Mouse (Mus musculus) kidney, postnatal 36 days (tissue): ENCODE results near the gene Nkain1.

Experiments
- DNase-seq, 2 experiments: peaks; one replicate each; pipeline ENCODE4 v3.0.0; 2021 to 2022; ENCODE audit warnings: mixed read lengths in 2 of 2

Gene Nkain1

DNA sequence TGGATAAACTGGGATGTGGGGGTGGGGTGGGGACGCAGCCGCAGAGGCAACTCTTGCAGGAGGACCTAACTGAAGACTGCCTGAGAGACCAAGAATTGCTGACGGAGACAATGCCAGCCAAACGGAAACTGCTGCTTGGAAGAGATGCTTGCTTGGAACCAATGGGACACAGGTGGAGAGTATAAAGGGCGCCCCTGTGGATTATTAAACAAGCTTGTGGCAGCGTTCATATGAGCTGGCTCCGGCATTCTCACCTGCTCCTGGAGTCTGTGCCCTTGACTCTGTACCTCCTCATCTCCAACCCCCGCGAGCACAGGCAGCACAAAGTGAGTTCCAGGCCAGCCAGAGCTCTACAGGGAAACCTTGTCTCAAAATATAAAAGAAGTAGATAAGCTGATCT lies 23.5 kb downstream of the Nkain1 start:
- DNase-seq, result peak; percentile 78 to 91

- DNase-seq, result no peak
These were observed 24.8 kb downstream of the Nkain1 start for GRCm38 (mm10) chr4:130549189-130549588.

GRCm38 (mm10) chr4:130546798-130547562 lies 27.0 kb downstream of the Nkain1 start:
- no peak for DNase-seq

DNA sequence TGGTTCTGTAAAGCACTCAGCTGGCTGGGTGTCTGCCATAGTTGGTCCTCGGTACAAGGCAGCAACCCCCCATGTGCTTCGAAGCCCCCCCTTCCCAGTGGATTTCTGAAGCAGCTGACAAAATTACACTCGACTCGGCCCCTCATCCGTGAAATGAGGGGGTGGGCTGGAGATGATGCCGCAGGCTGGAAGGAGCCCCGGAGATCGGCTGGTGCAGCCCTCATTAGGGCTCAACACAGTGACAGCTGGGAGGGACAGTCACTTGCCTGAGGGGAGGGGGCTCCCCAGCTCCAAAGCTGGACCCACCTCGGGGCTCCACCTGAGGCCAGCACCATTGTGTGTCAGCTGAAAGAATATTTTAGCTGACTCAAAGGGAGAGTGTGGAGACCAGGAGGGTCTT lies 29.6 kb downstream of the Nkain1 start:
- DNase-seq, result no peak

DNA sequence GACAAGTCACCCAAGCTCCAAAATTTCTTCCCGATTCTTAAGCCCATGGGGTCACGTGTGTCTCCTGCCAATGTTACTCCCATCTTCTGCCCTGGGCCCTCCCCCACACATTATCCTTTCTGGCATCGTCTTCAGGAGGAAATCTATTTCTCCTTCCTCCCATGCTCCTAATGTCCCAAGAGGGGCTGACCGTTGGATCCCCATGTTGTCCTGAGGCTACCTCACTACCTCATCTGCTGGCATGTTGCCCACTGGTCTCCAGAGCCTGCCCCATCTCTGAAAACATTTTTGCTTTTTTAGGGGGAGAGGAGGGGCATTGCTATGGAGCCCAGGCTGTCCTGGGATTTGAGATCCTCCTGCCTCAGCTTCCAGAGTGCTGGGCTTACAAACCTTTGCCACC lies 30.9 kb downstream of the Nkain1 start:
- DNase-seq, result no peak

- no peak for DNase-seq
These were observed 33.1 kb downstream of the Nkain1 start for GRCm38 (mm10) chr4:130540831-130541230.

DNA sequence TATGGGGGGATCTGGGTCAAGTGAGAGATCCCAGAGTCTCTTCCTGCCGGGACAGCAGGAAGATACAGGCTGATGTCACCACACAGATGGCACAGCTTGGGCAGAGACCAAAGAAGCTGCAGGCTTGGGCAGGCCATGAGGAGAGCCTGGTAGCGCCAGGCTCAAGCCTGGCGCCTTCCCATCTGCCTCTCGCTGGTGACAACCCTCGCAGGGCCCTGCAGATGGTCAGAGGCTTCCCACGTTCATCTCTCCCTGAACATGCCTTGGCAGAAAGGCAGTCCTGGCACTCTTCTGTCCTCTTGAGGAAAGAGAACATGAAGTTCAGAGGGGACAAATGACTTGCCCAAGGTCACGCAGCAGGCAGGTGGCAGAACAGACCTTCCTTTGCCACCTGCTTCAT lies 34.3 kb downstream of the Nkain1 start:
- DNase-seq, result no peak

DNA sequence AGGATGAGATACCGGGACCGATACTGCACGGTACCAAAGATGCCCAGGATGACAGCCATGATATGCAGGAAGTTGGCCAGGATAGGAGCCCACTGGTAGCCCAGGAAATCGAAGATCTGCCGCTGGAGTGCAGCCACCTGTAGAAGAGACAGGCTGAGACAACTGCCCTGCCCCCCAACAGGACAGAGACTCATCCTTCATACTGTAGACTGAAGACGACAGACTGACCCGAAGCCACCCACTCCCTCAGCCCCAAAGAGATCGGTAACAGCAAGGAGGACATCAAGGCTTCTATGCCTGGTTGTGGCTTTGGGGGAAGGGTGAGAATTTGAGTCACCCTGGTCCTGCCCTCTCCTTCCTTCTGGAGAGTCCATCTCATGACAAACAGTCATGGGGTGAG lies 34.9 kb downstream of the Nkain1 start:
- DNase-seq, result no peak

GRCm38 (mm10) chr4:130537371-130537770 lies 36.6 kb downstream of the Nkain1 start:
- DNase-seq, result no peak

GRCm38 (mm10) chr4:130535789-130536188 lies 38.2 kb downstream of the Nkain1 start:
- no peak for DNase-seq

DNA sequence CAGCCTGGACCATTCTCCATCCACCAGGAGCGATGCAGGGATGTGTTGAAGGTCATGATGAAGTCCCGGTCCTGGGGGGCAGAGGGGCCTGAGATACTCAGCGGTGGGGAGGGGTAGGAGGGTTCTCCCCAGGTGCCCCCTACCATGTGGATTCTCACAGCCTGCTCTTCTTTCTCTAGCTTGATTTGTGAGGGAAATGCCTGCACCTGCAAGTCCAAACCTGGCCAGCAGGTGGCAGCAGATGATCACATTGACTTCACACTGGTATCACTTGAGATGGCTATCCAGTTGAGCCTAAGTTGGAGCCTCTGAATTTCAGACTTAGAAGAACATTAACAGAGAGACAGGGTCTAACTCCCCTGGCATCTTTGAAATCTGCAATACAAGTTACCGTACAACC lies 40.0 kb downstream of the Nkain1 start:
- peak; percentile 85 to 93 for DNase-seq

- DNase-seq, result no peak
These were observed 41.6 kb downstream of the Nkain1 start for GRCm38 (mm10) chr4:130532347-130532746.

DNA sequence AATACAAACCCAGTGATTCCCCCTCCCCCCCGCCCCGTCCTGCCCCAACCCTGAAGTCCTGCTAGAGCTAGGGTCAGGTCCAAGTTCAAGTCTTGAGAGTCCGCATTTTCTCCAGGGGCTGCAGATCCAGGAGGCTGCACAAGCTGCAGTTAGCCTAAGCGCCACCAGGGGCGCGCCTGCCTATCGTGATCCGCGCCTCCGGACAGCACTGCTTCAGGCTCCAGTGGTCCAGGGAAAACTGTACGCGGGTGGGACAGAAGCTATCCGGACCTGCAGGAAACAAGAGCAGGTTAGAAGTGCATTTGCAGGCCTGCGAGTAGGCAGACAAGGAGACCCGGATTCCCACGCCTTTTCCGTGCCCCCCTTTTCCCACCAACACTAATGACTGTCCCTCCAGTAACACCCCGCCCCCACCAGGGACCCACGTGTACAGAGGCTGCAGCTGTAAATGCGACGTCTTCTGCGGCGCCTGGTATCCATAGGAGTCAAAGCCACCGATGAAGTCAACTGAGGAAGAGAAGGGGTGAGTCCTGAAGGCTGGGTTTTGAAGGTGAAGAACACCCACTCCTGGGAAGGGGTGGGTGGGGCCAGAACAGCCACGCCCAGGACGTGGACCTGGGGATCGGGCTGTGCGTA lies 42.2 kb downstream of the Nkain1 start:
- DNase-seq, result peak; percentile 73 to 92

GRCm38 (mm10) chr4:130527804-130528203 lies 46.2 kb downstream of the Nkain1 start:
- no peak for DNase-seq

- DNase-seq, result no peak
These were observed 48.9 kb downstream of the Nkain1 start for GRCm38 (mm10) chr4:130525041-130525440.

DNA sequence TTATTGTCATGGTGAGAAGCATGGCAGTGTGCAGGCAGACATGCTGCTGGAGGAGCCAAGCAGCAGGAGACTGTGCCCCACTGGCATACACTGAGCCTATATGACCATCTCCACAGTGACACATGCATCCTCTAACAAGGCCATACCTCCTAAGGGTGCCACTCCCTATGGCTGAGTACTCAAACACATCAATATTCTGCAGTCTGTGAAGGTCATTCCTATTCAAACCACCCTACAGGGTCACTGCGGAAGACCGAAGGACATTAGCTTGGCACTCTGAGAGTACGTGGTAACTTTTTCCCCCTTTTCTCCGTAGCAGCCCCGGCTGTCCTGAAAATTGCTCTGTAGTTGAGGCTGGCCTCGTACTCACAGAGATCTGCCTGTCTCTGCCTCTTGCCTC lies 52.5 kb downstream of the Nkain1 start:
- no peak for DNase-seq

GRCm38 (mm10) chr4:130520482-130520851 lies 53.5 kb downstream of the Nkain1 start:
- no peak for DNase-seq

DNA sequence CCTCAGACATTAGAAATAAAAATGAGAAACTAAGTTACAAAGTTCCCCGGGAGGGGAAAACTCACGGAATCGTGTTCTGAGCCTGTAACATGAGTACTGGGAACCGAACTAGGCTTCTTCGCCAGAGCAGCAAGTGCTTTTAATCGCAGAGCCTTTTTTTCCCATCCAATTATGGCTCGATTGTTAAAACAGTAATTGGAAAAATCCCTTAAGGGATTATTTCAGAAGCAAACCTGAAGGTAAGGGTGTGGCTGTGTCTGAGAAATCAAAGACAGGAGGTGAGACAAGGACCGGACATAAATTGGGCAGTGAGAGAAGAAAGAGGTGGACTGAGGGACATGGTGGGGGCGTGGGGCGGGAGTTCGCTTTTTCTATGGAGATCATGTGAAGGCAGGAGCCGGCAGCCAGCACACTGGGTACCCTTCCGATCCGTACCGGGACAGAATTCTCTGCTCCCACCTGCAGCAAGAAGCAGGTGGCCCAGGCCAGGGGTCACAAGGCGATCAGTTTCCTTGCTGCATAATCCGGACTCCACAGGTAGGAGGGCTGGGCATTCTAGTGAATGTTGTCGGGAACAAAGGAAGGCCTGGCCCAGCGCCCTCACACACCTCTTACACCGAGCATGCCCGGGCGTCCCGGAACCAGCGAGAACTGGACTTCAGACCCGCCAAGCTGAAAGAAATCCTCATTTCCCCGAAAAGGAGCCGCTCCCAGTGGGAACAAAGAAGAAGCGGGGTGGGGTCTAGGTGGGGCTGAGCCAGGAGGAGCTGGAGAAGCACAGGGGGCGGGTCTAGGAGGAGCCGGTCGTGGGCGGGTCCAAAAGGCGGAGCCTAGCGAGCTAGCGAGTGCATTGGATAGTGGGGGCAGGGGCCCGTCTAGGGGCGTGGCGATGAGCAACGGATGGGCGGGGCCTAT lies 54.1 kb downstream of the Nkain1 start:
- DNase-seq, result peak; percentile 98 to 99

DNA sequence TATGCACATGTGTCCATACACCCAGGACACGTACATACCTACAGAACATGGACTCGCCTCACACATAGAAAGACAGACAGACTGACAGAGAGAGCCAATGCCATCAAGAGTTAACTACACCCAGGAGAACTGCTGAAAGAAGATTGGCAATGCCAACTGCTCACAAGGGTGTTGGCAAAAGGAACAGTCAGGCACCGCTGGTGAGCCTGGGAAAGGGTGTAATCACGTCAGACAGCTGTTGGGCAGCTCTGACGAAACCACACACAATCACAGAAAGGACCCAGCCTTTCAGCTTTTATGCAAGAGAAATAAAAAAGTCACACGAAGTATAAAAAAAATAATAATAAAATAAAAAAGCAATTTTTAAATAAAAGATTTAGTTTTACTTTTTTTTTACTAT lies 57.5 kb downstream of the Nkain1 start:
- no peak for DNase-seq
